Mouse (Mus musculus): ENCODE data around the gene Gm49486.

- no peak for TF ChIP-seq CTCF (IDR thresholded peaks at IDR 0.05; ENCODE audit: extremely low read depth, insufficient read length, insufficient replicate concordance, low read depth, low read length)
- no peak for TF ChIP-seq POLR2A (IDR thresholded peaks at IDR 0.05; ENCODE audit: low read depth, low read length)
These were observed 6.1 kb downstream of the Gm49486 start for GRCm38 (mm10) chr15:79235268-79235667.

Data from small intestine, adult 2 months (tissue).